Mouse (Mus musculus) MEL-GATA-1-ER (cell line): ENCODE results near the gene Gm20883.
"Not testable (repeated sequence)": the region's sequence is repeated elsewhere in the genome, so short reads cannot be mapped to it uniquely, and the experiment has no call there.

ENCODE experiments used
- DNase-seq: peaks from one replicate; pipeline ENCODE4 v3.0.0-alpha.2; 2012; ENCODE audit warnings: low read depth; ENCODE audit errors: extremely low read depth

The Gm20883 gene

DNA sequence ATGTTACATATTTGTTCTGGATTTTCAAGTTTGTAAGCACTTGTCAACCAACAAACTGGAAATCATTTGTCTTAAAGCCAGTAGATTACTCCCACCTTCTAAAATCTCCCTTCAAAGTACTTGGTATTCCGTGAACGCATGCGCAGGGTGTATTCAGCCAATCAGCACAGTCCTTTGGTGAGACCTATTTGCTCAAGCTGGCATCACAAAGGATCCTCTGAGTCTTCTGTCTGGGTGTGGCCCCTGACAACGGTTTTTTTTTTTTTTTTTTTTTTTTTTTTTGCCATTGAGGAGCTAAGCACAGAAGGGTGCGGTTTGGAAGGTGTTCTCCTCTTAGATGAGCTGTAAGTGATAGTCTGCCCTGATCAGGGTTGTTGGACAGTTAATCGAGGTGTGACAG lies at the start of gene Gm20883:
Gm20883 (plus strand) TSS at position 301 of the 400 bp plus-strand sequence.
- not testable (repeated sequence) for DNase-seq
